Mouse (Mus musculus) inflammation-experienced regulatory T-cells, adult 6 months (primary cell): ENCODE results near the gene Sorl1. TPM values are rescaled to one million over a fixed set of nuclear protein-coding genes. Genes with fewer than 3 reads are reported as not detected.

Experiments used
- ATAC-seq: one replicate; pipeline ENCODE4 v1.8.0; 2017
- polyA plus RNA-seq, 3 experiments: library from polyadenylated mRNA; unstranded; fragments of 100-300 nt; shearing (Covaris generic); gene quantifications; one replicate each; pipeline ENCODE4 v1.2.1; 2017

The Sorl1 gene
- polyA plus RNA-seq, 3 experiments from 2014 or later: 27.5 to 44.9 (median 29.1) TPM

GRCm38 (mm10) chr9:41995278-41995677, 128.8 kb downstream of the Sorl1 start:
- ATAC-seq: no peak

- ATAC-seq: no peak
Observed at GRCm38 (mm10) chr9:41993821-41994220, 130.3 kb downstream of the Sorl1 start.

- no peak for ATAC-seq
Observed at GRCm38 (mm10) chr9:41992841-41993240, 131.3 kb downstream of the Sorl1 start.

GRCm38 (mm10) chr9:41985636-41986035, 138.5 kb downstream of the Sorl1 start:
- no peak for ATAC-seq

GRCm38 (mm10) chr9:41985052-41985451, 139.0 kb downstream of the Sorl1 start:
- ATAC-seq: no peak

- ATAC-seq: no peak
Observed at GRCm38 (mm10) chr9:41984306-41984705, 139.8 kb downstream of the Sorl1 start.

DNA sequence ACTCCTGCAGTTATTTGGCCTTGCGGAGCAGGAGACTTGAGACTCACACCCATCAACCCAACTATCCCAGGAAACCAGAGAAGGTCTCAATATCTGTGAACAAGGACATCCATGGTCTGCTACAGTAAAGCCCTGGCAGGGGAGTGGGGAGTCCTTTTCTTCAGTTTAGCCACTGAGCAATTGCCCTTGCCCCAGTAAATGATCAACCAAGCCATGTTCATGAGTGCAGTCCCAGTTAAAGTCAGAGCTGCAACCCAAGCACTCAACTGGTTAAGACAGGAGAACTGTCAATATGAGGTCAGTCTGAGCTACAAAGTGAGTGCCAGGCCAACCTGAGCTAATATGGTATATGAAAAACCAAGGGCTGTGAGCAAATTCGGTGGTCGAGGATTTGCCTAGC, 140.8 kb downstream of the Sorl1 start:
- ATAC-seq: no peak

DNA sequence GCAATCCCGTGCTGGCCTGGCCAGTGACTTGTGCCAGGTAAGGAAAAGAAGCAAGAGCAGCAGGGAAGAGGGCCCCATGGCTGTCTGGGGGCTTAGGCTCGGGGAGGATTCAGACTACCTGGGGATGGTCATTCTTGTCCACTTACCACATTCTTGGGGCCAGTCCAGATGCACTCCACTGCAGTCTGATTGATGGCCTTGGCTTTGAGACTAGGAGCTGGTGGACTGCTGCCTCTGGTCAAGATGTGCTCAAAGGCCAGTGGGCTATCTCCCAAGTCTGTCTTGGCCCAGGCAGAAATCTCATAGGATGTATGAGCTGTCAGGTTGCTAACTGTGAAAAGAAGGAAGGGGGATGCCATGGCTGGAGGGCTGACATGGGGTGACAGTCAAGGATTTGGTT, 141.3 kb downstream of the Sorl1 start:
- no peak for ATAC-seq

GRCm38 (mm10) chr9:41982023-41982422, 142.1 kb downstream of the Sorl1 start:
- no peak for ATAC-seq

GRCm38 (mm10) chr9:41981306-41981705, 142.8 kb downstream of the Sorl1 start:
- no peak for ATAC-seq

DNA sequence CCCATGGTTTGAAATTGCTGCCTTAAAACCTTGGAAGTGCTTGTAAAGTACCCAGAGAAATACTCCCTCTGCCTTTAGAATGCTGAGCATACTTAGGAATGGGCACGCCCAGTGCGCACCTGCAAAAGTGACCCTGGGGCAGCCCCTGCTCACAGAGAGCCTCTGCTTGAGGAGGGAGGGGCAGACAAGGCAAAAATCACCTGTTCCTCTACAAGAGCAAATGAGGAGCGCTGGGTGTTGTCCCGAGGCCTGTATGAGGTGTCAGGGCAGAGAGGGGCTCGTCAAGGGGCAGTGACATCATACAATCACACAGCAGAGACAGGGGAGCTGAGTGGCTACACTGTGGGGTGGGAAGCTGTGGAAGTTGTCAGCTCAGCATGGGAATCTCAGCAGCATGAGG, 143.3 kb downstream of the Sorl1 start:
- ATAC-seq: no peak

DNA sequence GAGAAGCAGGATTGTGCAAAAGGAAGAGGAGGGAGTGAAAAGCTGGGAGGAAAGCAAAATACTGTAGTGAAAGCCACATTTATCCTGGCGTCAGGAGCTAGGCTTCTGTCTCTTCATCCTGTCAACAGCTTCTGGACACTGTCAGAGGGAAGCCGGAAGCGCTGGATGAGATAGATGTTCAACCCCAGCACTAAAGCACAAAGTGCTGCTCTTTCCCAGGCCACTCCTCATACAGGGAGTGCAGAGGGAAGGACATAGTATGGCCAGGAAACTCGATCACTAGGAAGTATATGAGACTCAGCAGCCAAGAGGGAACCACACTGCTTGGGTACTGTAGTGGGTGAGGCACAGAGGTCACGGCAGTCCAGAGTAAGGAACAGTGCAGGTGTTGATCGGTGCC, 145.7 kb downstream of the Sorl1 start:
- ATAC-seq: no peak

DNA sequence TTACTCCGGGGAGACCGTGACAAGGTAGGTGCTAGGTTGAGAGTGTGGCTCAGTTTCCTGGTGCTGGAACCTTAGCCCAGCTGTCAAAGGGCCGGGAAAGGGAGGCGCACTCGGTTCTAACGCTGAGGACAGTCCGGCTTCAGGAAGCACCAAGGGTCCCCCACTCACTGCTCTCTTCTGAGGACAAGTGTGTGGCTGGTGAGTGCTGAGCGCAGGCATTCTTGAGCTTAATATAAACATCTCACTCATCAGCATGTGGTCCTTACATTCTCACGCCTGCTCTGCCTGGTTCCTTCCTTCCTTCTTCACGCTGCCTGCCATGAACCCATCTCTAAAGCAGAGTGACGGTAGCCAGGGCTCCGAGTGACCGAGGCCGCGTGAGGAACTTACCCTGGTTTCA, 148.1 kb downstream of the Sorl1 start:
- no peak for ATAC-seq

- no peak for ATAC-seq
Observed at GRCm38 (mm10) chr9:41974661-41975060, 149.4 kb downstream of the Sorl1 start.

DNA sequence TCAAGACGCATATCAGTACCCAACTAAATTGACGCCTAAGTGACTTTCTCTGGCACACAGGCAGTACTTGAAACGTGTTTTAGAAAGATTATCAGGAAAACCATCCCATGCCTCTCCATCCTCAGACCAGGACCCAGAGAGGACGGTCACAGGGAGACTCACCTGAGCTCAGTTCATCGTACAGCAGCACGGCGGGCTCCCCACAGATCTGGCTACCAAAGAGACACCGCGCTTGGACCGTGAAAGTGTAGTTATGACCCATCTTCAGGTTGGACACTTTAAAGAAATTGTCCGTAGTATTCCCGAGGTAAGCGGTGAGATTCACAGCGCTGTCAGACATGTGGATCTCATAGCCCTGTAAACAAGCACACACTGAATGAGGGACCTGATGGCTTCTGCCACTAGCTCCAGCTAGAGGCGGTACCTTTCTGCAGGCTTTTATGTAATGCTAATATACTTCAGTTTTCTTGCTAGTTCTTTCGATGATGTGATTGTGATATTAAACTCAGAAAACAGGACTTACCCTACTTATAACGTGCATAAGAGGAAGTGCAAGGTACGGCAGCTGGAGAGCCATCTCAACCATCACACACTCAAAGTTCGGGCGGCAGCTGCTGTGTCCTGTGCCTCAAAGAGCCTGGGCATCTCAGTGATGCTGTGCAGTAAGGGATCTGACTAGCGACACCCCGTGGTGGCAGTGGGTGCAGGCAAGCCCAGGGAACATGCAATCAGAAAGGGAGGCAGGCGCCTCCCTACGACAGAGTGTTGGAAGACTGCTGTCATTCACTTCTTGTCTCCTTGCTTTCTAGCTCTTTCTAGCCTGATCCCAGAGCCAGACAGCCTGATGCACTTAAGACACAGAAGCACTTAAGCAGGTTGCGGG, 150.1 kb downstream of the Sorl1 start:
- no peak for ATAC-seq

DNA sequence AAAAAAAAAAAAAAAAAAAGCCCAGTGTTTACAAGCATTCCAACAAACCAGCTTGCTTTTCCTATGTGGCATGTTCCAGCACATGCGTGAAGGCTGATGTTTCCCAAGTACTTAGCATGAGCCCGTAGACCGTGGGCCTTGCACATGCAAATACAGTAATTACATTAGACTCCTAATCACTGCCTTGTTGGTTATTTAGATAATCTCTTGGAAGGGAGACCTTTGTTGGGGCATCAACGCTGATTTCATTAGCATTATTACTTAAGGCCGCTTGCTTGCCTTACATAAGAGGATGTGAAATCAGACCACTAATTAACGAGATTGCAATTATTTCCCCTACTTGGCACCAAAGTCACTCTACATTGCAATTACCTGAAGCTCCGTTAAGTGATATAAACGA, 154.1 kb downstream of the Sorl1 start:
- no peak for ATAC-seq

GRCm38 (mm10) chr9:41968673-41969460, 155.2 kb downstream of the Sorl1 start:
- ATAC-seq: peak; percentile 80

- no peak for ATAC-seq
Observed at GRCm38 (mm10) chr9:41961274-41961673, 162.8 kb downstream of the Sorl1 start.

GRCm38 (mm10) chr9:41958282-41958681, 165.8 kb downstream of the Sorl1 start:
- no peak for ATAC-seq

GRCm38 (mm10) chr9:41953486-41953885, 170.6 kb downstream of the Sorl1 start:
- no peak for ATAC-seq

GRCm38 (mm10) chr9:41952650-41953204, 171.4 kb downstream of the Sorl1 start:
- no peak for ATAC-seq

DNA sequence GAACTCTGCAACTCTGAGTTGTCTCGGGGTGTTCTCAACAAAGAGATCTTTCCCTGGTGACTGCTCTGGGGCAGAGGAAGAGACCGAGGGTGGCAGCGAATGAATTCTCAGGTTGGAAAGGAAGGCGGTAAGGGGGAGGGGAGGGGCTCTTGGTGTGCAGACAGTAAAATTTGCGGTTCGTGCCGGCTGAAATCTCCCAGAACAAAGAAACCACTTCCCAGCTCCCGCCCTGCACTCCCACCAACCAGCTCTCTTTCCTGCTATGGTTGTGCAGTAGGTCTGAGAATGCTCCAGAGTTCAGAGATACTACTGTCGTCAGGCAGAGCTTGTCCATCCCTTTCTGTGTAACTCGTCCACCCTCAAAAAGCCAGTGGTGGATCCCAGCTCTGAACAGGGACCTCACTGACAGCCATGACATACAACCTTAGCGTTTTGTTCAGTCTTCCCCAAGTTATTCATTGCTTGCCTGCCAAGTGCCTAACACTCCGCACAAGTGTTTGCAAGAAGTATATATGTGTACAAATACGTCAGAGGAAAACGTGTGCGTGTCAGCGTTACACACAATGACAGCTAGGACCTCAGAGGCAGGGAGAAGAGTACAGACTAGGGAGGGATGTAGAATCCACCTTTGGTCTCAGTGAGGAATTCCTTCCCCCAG, 172.5 kb downstream of the Sorl1 start:
- peak; percentile 12 for ATAC-seq

GRCm38 (mm10) chr9:41950991-41951451, 173.1 kb downstream of the Sorl1 start:
- peak; percentile 90 for ATAC-seq
